Mouse (Mus musculus) heart, embryonic 12.5 days (tissue): Measurements from ENCODE around the gene Gm49387. TPM values are rescaled to one million over a fixed set of nuclear protein-coding genes. Genes with fewer than 3 reads are reported as not detected.

Experiments used
- ATAC-seq: fragments of 200-750 bp; cut with Nextera tagmentation; 2 replicates; pipeline ENCODE4 v1.8.0; 2017; ENCODE audit warnings: moderate TSS enrichment, moderate library complexity; ENCODE audit not compliant: insufficient number of reproducible peaks, low FRiP score
- H3K27ac ChIP-seq: fragments of 300-500 bp; sonication (generic); 2 replicates; pipeline ENCODE4 v1.5.1; 2016; ENCODE audit warnings: mild to moderate bottlenecking, moderate library complexity; ENCODE audit not compliant: poor library complexity, severe bottlenecking
- H3K27me3 ChIP-seq: fragments of 300-500 bp; sonication (generic); replicated peaks from 2 replicates; pipeline ENCODE4 v1.6.1; 2016; ENCODE audit warnings: mild to moderate bottlenecking, moderate library complexity
- H3K36me3 ChIP-seq: fragments of 300-500 bp; sonication (generic); 2 replicates; pipeline ENCODE4 v1.6.1; 2016; ENCODE audit warnings: mild to moderate bottlenecking, moderate library complexity
- H3K4me1 ChIP-seq: fragments of 300-500 bp; sonication (generic); replicated peaks from 2 replicates; pipeline ENCODE4 v1.6.1; 2016; ENCODE audit warnings: mild to moderate bottlenecking
- H3K4me2 ChIP-seq: fragments of 300-500 bp; sonication (generic); 2 replicates; pipeline ENCODE4 v1.6.1; 2016; ENCODE audit warnings: mild to moderate bottlenecking, moderate library complexity
- H3K4me3 ChIP-seq: fragments of 300-500 bp; sonication (generic); 2 replicates; pipeline ENCODE4 v1.5.1; 2016; ENCODE audit warnings: mild to moderate bottlenecking
- H3K9ac ChIP-seq: fragments of 300-500 bp; sonication (generic); 2 replicates; pipeline ENCODE4 v1.6.1; 2016; ENCODE audit warnings: mild to moderate bottlenecking, moderate library complexity
- H3K9me3 ChIP-seq: fragments of 300-500 bp; sonication (generic); replicated peaks from 2 replicates; pipeline ENCODE4 v1.6.1; 2016; ENCODE audit warnings: mild to moderate bottlenecking, moderate library complexity
- WGBS: fragments of 180-500 bp; shearing (Covaris S2); methylation state at CpG from one replicate; pipeline ENCODE4 v1.1.7; 2016; 5-methylcytosine and 5-hydroxymethylcytosine counted together
- polyA plus RNA-seq: library from polyadenylated mRNA; unstranded; fragments of >200 nt; fragmentation: Nextera tagmentation; extraction: Ambion mirVana; gene quantifications from 2 replicates; pipeline ENCODE4 v1.2.1, GENCODE M21; 2016

Gene Gm49387
- polyA plus RNA-seq, 1 experiment from 2014 or later = 0.10 TPM

- H3K36me3 ChIP-seq = no peaks in the 10 kb centered on the region
- peaks cover 2% of the 10 kb centered on the region; the same call in 1 of the 2 replicates for H3K9me3 ChIP-seq
- WGBS = 86% methylated on average over 1 of the region's 1 CpGs
Measured at GRCm38 (mm10) chr14:31652624-31653023, 11.9 kb upstream of the Gm49387 start.

GRCm38 (mm10) chr14:31652106-31652505 is 11.4 kb upstream of the Gm49387 start:
- Histone ChIP-seq H3K4me3 (no peak overlapping the region), H3K4me1 (peaks cover 24% of the 10 kb centered on the region), H3K9me3 (peaks cover 2% of the 10 kb centered on the region; the same call in 1 of the 2 replicates), H3K36me3 (no peaks in the 10 kb centered on the region), H3K9ac (no peak overlapping the region; the same call in 1 of the 2 replicates), H3K27ac (no peak overlapping the region), H3K27me3 (no peaks in the 10 kb centered on the region), H3K4me2 (no peak overlapping the region)
- ATAC-seq = no peak
- 38% methylated on average over 5 of the region's 5 CpGs for WGBS

More at GRCm38 (mm10) chr14:31652624-31653023, 11.9 kb upstream of the Gm49387 start:
- Histone ChIP-seq H3K4me2 (no peak overlapping the region), H3K4me1 (peaks cover 29% of the 10 kb centered on the region), H3K4me3 (no peak overlapping the region), H3K27ac (no peak overlapping the region), H3K9ac (no peak overlapping the region), H3K27me3 (no peaks in the 10 kb centered on the region)
- no peak for ATAC-seq

- WGBS = 58% methylated on average over 7 of the region's 7 CpGs
Measured at GRCm38 (mm10) chr14:31651206-31651605, 10.5 kb upstream of the Gm49387 start.

GRCm38 (mm10) chr14:31650347-31650746 is 9.7 kb upstream of the Gm49387 start:
- ATAC-seq = no peak
- WGBS = over 99% methylated on average over 3 of the region's 3 CpGs
- Histone ChIP-seq H3K9ac (no peak overlapping the region), H3K27ac (no peak overlapping the region), H3K4me1 (peaks cover 24% of the 10 kb centered on the region), H3K4me2 (no peak overlapping the region), H3K9me3 (peaks cover 2% of the 10 kb centered on the region; the same call in 1 of the 2 replicates), H3K27me3 (no peaks in the 10 kb centered on the region), H3K4me3 (no peak overlapping the region), H3K36me3 (no peaks in the 10 kb centered on the region)

More at GRCm38 (mm10) chr14:31651206-31651605, 10.5 kb upstream of the Gm49387 start:
- H3K4me3 ChIP-seq = no peak overlapping the region
- no peaks in the 10 kb centered on the region for H3K27me3 ChIP-seq
- H3K4me2 ChIP-seq = no peak overlapping the region
- peaks cover 24% of the 10 kb centered on the region for H3K4me1 ChIP-seq
- peaks cover 2% of the 10 kb centered on the region; the same call in 1 of the 2 replicates for H3K9me3 ChIP-seq
- H3K27ac ChIP-seq = no peak overlapping the region
- no peak for ATAC-seq
- no peak overlapping the region for H3K9ac ChIP-seq
- no peaks in the 10 kb centered on the region for H3K36me3 ChIP-seq

GRCm38 (mm10) chr14:31647991-31648390 is 7.3 kb upstream of the Gm49387 start:
- 86% methylated on average over 10 of the region's 10 CpGs for WGBS
- Histone ChIP-seq H3K4me1 (peaks cover 17% of the 10 kb centered on the region), H3K36me3 (no peaks in the 10 kb centered on the region), H3K9me3 (peaks cover 2% of the 10 kb centered on the region; the same call in 1 of the 2 replicates), H3K27ac (no peak overlapping the region), H3K4me3 (no peak overlapping the region), H3K27me3 (no peaks in the 10 kb centered on the region), H3K4me2 (no peak overlapping the region), H3K9ac (no peak overlapping the region)
- ATAC-seq = no peak

- H3K36me3 ChIP-seq = no peaks in the 10 kb centered on the region
- no peak for ATAC-seq
- H3K27me3 ChIP-seq = no peaks in the 10 kb centered on the region
- no peak overlapping the region for H3K27ac ChIP-seq
- no peak overlapping the region for H3K4me2 ChIP-seq
- 85% methylated on average over 7 of the region's 7 CpGs for WGBS
- H3K4me3 ChIP-seq = no peak overlapping the region
- peaks cover 7% of the 10 kb centered on the region for H3K4me1 ChIP-seq
- H3K9ac ChIP-seq = no peak overlapping the region
- H3K9me3 ChIP-seq = peaks cover 2% of the 10 kb centered on the region; the same call in 1 of the 2 replicates
Measured at GRCm38 (mm10) chr14:31645920-31646319, 5.2 kb upstream of the Gm49387 start.

GRCm38 (mm10) chr14:31644931-31645547 is 4.4 kb upstream of the Gm49387 start:
- H3K4me1 ChIP-seq = peaks cover 10% of the 10 kb centered on the region
- no peaks in the 10 kb centered on the region for H3K9me3 ChIP-seq
- no peaks in the 10 kb centered on the region for H3K36me3 ChIP-seq
- 67% methylated on average over 3 of the region's 3 CpGs for WGBS
- H3K9ac ChIP-seq = no peak overlapping the region
- no peak overlapping the region for H3K4me3 ChIP-seq
- no peak overlapping the region for H3K4me2 ChIP-seq
- no peaks in the 10 kb centered on the region for H3K27me3 ChIP-seq
- ATAC-seq = no peak
- H3K27ac ChIP-seq = no peak overlapping the region

GRCm38 (mm10) chr14:31644183-31644830 is 3.6 kb upstream of the Gm49387 start:
- 84% methylated on average over 5 of the region's 5 CpGs for WGBS
- H3K4me2 ChIP-seq = no peak overlapping the region
- H3K4me3 ChIP-seq = no peak overlapping the region
- no peak overlapping the region for H3K9ac ChIP-seq
- no peaks in the 10 kb centered on the region for H3K9me3 ChIP-seq
- H3K36me3 ChIP-seq = no peaks in the 10 kb centered on the region
- H3K27ac ChIP-seq = no peak overlapping the region
- no peaks in the 10 kb centered on the region for H3K27me3 ChIP-seq
- no peak for ATAC-seq
- H3K4me1 ChIP-seq = peaks cover 13% of the 10 kb centered on the region

GRCm38 (mm10) chr14:31641506-31642155 is 953 bp upstream of the Gm49387 start:
- Histone ChIP-seq H3K4me1 (peaks cover 11% of the 10 kb centered on the region), H3K27ac (peak overlapping the region; percentile 65; the same call in 1 of the 2 replicates), H3K4me3 (peak overlapping the region; percentile 61), H3K9me3 (no peaks in the 10 kb centered on the region), H3K36me3 (no peaks in the 10 kb centered on the region), H3K27me3 (no peaks in the 10 kb centered on the region), H3K4me2 (peak overlapping the region; percentile 74), H3K9ac (peak overlapping the region; percentile 84)
- WGBS = 63% methylated on average over 9 of the region's 9 CpGs
- no peak for ATAC-seq

GRCm38 (mm10) chr14:31640890-31641505 is 320 bp upstream of the Gm49387 start, which contains the start of the genes Btd and Hacl1:
Gene Btd (plus strand): TSS chr14:31641028.
Gene Hacl1 (minus strand): TSS chr14:31641286.
- Histone ChIP-seq H3K4me1 (peaks cover 11% of the 10 kb centered on the region), H3K36me3 (no peaks in the 10 kb centered on the region), H3K9ac (peak within 1 kb of the TSS; percentile 84), H3K9me3 (no peaks in the 10 kb centered on the region), H3K4me3 (peak within 1 kb of the TSS; percentile 61), H3K4me2 (peak within 1 kb of the TSS; percentile 94), H3K27ac (peak within 1 kb of the TSS; percentile 65), H3K27me3 (no peaks in the 10 kb centered on the region)
- ATAC-seq = peak; percentile 98
- WGBS = under 1% methylated on average over 30 of the region's 30 CpGs

GRCm38 (mm10) chr14:31630677-31631076 is 10.0 kb downstream of the Gm49387 start:
- 79% methylated on average over 7 of the region's 7 CpGs for WGBS
- Histone ChIP-seq H3K9me3 (no peaks in the 10 kb centered on the region), H3K4me3 (no peak overlapping the region), H3K36me3 (0 out of 2 replicates have a peak, but pooled peaks cover 5% of the 10 kb centered on the region), H3K4me2 (no peak overlapping the region), H3K27ac (no peak overlapping the region), H3K27me3 (no peaks in the 10 kb centered on the region), H3K9ac (no peak overlapping the region), H3K4me1 (no peaks in the 10 kb centered on the region)
- no peak for ATAC-seq
